15 mouse cellular contexts compared by ENCODE assay signal in the genomic region with DNA sequence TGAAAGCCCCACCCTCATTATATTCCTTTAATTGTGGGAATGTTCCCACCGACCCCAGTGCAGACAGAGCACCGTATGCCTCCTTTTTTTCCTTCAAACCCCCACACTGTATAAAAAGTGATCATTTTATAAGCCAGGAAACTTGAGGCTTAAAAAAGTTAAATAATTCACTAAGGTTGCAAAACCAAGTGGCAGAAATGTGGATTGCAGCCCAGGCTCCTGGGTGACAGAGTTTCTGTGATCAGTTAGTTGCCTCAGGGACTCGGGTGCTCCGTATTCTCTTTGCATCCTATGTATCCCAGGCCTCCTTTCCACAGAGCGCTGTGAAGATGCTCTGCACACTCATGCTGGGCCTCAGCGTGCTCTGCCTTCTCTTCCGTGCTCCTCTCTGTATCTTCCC.
"Had no signal": no experiment of that assay in that cellular context is flagged by ENCODE, and none has a peak within 500 bp of the region (broad histone marks: within the 10 kb centered on the region; RNA-seq: fewer than 3 reads in every experiment).

No protein-coding gene starts in this region.

- H3K9me3 ChIP-seq: limb, embryonic 10.5 days; liver, embryonic 15.5 days; lung, embryonic 15.5 days; midbrain, embryonic 10.5 days; neural tube, embryonic 13.5 days had no signal

- H3K4me1 ChIP-seq: limb, embryonic 10.5 days; liver, embryonic 15.5 days; midbrain, embryonic 10.5 days had no signal

- H3K27me3 ChIP-seq: liver, embryonic 15.5 days; lung, embryonic 15.5 days; neural tube, embryonic 13.5 days had no signal

- H3K9ac ChIP-seq: liver, embryonic 15.5 days; lung, embryonic 15.5 days; neural tube, embryonic 13.5 days had no signal

- H3K27ac ChIP-seq: left cerebral cortex, adult 2 months; limb, embryonic 10.5 days; liver, embryonic 15.5 days; lung, embryonic 15.5 days; midbrain, embryonic 10.5 days; neural tube, embryonic 13.5 days had no signal

- DNase-seq: kidney, adult 9 months; kidney, postnatal 10 days; kidney, postnatal 4 days; lung, postnatal 36 days; midbrain, embryonic 14.5 days; retina, postnatal 1 day; right cerebral cortex, postnatal 4 days; spleen, adult 18-20 months had no signal

- H3K4me3 ChIP-seq: left cerebral cortex, adult 2 months; limb, embryonic 10.5 days; liver, embryonic 15.5 days; lung, embryonic 15.5 days; midbrain, embryonic 10.5 days; neural tube, embryonic 13.5 days had no signal

- H3K4me2 ChIP-seq: liver, embryonic 11.5 days; liver, embryonic 15.5 days; lung, embryonic 15.5 days; neural tube, embryonic 13.5 days had no signal
